Mouse (Mus musculus) C3H10T1/2 (cell line): ENCODE data around the gene H2-T3. TPM values are rescaled to one million over a fixed set of nuclear protein-coding genes. Genes with fewer than 3 reads are reported as not detected.

Experiments
- polyA plus RNA-seq, 2 experiments: library from polyadenylated mRNA; unstranded; fragments of >200 nt; fragmentation: generic; extraction: Trizol; gene quantifications; one replicate each; pipeline ENCODE4 v1.2.1; 2012; ENCODE audit warnings: missing spikeins in 2 of 2

H2-T3 gene
- polyA plus RNA-seq, result not detected

DNA sequence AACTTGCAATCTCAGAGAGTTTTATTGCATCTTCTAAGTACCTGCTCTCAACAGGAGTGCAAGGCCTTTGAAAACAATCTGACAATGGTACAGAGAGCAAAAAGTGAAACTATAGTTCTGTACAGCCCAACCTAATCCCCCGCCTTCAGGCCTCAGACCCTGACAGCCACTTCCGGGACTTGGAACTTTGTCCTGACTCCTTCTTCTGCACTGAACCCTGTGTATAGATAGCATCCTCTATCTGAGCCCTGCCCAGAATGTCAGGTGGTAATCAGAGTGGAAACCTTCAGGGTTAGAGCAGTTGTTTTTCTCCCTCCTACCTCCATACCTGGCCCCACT is at the start of gene H2-T3:
Gene H2-T3 (minus strand): TSS at position 119 of the 339 bp plus-strand sequence.

DNA sequence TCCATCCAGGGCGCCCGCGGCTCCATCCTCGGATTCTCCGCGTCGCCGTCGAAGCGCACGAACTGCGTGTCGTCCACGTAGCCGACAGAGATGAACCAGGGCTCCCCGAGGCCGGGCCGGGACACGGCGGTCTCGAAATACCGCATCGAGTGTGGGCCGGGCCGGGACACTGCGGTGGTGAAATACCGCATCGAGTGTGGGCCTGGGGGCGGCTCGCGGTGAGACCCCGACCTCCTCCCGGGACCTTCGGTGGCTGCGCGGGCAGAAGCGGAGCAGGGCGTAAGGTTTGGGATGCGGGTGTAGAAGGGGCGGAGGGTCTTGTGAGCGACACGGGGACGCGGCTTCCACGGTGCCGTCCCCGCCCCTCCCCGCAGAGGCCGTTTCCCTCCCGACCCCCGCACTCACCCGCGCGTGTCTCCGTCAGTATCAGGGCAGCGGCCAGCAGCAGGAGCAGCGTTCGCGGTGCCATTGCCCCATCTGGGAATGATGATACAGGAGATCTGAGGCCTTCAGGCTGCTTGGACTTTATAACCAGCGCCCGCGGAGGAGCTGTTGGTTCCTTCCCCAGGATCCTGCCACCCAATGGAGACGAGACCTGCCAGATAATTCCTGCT is 21.9 kb downstream of the H2-T3 start, which contains the start of gene Gm8909:
Gene Gm8909 (minus strand): TSS at position 499 of the 614 bp plus-strand sequence.

Other genes starting within 250 kb of the H2-T3 start
- gene Abcf1, start 220.5 kb downstream of the H2-T3 start, polyA plus RNA-seq, result 10 to 100 TPM; 65.7 to 99.3 TPM
- 100 to 1,000 TPM in 1 of 2 experiments, 10 to 100 TPM in 1; 64.4 to 105 TPM for gene Gnl1, start 210.4 kb downstream of the H2-T3 start, polyA plus RNA-seq
- 10 to 100 TPM in 1 of 2 experiments, 1 to 10 TPM in 1; 8.0 to 24.8 TPM for gene Prr3, start 210.1 kb downstream of the H2-T3 start, polyA plus RNA-seq
- gene H2-T24, start 169.7 kb downstream of the H2-T3 start, polyA plus RNA-seq, result 1 to 10 TPM in 1 of 2 experiments, under 1 TPM in 1; 0.04 to 1.6 TPM
- gene H2-T23, start 157.4 kb downstream of the H2-T3 start, polyA plus RNA-seq, result 10 to 100 TPM in 1 of 2 experiments, 1 to 10 TPM in 1; 7.0 to 77.3 TPM
- gene H2-T22, start 147.5 kb downstream of the H2-T3 start, polyA plus RNA-seq, result 100 to 1,000 TPM in 1 of 2 experiments, 10 to 100 TPM in 1; 42.8 to 114 TPM
- gene Gm6034, start 147.3 kb downstream of the H2-T3 start, polyA plus RNA-seq, result under 1 TPM in 1 of 2 experiments, not detected in 1; 0.09 TPM
- gene Gm11127, start 131.9 kb downstream of the H2-T3 start, polyA plus RNA-seq, result under 1 TPM; 0.08 to 0.39 TPM
- gene Gm19684, start 68.6 kb downstream of the H2-T3 start, polyA plus RNA-seq, result not detected
- gene Gm7030, start 60.9 kb downstream of the H2-T3 start, polyA plus RNA-seq, result not detected
- not detected for gene Gm8909, start 21.8 kb downstream of the H2-T3 start, polyA plus RNA-seq
- 10 to 100 TPM; 72.2 to 97.7 TPM for gene Rpp21, start 67.8 kb upstream of the H2-T3 start, polyA plus RNA-seq
- gene Trim39, start 82.0 kb upstream of the H2-T3 start, polyA plus RNA-seq, result 1 to 10 TPM; 1.2 to 8.7 TPM
- gene H2-M10.2, start 96.2 kb upstream of the H2-T3 start, polyA plus RNA-seq, result not detected
- gene H2-M10.1, start 135.9 kb upstream of the H2-T3 start, polyA plus RNA-seq, result not detected
- not detected for gene H2-M10.3, start 178.1 kb upstream of the H2-T3 start, polyA plus RNA-seq